Mouse (Mus musculus): ENCODE measurements around the gene Kcnip4.

The Kcnip4 gene

DNA sequence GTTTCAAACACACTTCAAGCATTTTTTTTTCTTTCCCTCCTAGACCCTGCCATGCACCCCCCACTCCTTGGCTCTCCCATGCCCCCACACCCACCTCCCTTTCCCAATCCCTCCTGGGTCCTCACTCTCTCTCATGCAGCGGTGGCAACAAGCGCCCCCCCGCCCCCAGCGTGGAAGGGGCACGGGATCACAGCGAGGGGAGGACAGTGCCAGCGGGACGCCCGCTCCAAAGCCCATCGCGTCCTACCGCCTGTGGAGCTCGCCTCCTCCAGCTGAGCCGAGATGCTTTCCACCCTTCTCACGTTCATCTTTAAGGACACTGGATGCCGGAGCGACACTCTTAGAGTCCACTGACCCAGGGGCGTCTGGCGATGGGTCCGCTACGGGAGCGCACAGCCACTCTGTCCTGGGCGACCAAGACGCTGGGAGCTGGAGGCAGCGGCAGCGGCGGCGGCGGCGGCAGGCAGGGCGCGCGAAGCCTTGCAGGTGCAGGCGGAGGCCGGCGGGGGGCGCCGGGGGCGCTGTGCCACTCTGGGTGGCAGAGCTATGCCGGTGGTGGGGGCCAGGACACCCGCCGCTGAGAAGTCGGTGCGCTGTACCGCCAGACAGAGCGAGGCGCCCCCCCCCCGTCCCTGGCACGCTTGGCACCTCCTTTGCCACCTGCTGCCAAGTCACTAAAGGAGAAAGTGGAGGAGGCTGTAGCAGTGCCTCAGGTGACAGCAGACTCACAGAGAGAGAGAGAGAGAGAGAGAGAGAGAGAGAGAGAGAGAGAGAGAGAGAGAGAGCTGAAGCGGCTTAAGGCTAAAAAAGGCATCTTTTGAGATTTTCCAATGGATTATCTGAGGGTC, at the start of gene Kcnip4:
TSS of gene Kcnip4 (minus strand) at position 514 of the 848 bp plus-strand sequence.
- DNase-seq (ENCODE audit: low spot score) = peak; percentile 56

DNA sequence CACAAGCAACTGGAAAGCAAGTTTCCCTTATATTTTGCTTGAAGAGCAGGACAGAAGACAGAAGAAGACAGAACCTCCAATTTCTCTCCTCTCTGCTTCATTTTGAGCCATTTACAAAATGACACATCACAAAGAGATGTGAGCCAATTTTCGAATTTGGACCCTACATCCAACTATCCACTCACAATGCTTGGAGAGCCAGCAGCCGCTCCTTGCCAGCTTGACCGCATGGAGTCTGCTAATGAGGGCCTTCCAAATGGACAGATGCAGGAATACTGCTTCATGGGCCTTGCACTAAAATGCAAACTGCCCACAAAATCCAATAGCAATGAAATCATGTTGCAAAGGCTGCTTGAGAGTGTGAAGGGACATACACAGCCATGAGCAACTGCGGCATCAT, 47.2 kb upstream of the Kcnip4 start:
- DNase-seq (ENCODE audit: low spot score) = no peak

DNA sequence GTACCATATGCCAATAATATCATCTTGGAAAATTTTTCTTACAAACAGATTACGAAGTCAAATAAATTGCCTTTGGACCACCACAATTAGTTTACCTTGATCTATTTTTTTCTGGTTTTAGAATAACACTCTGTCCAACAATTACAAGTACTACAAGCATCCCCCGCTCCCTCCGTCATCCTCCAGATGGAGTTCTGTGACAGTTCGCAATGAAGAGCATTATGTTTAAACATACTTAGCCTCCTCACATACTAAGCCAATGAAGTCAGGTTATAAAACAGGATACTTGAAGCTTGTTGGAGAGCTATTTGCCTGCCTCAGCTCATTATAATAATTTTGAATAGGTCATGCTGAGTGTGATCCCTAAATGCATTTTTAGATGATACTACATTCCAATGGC, 39.0 kb upstream of the Kcnip4 start:
- DNase-seq (ENCODE audit: low spot score) = no peak

DNA sequence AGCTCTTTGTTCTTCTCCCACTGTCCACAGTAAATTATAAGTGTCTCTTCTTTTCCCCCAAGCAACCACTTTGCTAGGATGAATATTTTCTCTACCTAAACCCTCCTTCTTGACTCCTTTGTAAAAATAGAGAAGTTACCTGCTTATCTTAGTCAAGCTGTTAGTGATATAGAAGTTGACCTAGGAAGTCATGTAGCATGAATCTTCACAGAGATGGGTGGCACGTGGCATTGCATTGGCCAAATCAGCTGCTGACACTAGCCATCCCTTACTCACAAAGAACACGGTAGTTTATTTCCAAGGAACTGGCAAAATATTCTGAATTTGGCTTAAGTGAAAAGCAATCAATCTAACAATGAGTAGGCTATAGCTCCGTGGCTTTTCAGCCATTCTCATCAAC, 32.7 kb upstream of the Kcnip4 start:
- DNase-seq (ENCODE audit: low spot score) = no peak

DNA sequence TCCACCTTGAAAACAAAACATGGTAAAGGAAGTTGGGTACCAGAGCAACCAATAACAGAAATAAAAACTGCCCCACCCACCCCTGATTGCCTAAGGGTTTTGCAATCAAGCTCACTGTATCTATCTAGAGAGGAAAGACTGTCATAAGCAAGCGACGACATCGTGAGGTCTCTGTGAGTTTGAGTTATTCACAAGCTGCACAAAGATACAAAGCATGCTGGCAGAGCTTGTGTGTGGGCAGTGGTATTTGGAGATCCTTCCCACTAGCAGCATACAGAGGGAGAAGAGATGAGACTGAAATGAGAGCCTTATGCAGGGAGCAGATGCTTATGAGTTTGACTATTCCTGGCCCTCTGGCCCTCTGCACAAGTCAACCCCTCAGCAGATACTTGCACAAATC, 23.2 kb upstream of the Kcnip4 start:
- no peak for DNase-seq (ENCODE audit: low spot score)

DNA sequence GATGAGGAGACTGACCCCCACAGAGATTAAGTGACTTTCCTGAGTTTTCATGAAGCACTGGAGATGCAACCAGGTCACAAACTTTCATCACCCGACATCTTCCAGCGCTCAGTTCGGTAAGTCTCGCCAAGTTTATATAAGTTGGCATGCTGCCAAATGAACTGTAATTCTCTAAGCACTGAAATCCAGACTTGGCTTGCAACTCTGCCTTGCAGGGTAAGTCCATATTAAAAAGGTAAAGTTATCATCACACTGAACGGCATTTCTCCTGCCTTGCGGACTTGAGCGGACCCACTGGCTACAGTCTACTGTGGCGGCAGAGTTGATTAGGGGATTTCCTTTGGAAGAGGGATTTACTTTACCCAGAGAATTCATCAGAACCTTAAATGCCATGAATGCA, 4.7 kb upstream of the Kcnip4 start:
- DNase-seq (ENCODE audit: low spot score) = no peak

DNA sequence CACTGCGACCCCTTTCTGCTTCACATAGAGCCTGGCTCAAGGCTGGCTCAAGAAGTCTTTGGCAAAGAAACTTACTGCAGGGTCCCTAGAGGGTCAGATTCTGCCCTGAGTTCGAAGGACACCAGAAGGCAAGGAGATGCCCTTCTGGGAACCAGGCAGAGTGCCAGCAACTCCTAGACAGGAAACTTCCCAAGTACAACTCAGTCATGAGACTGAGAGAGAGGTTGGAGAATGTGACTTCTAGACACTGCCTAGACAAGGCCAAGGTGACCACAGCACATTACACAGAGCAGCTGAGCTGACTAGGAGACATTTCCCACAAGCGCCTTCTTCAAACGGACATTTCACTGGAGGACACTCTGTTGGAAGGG, 520 bp upstream of the Kcnip4 start:
- peak; percentile 7 for DNase-seq (ENCODE audit: low spot score)

DNA sequence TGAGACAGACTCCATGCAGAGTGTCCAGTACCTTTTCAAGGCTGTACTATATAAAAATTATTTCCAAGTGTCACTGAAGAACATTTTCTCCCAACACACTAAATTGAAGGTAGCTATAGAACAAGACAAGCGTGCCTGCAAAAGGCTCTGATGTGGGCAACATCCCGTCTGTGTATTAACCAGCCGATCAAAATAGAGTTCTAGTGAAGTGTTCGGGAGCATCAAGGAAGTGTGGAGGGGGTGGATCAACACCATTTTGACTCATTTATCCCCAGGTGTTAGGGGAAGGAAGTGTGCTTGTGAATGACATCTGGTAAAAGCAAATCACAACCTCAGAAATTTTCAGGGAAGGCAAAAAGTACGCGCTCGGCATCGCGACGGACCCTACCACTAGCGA, 712 bp downstream of the Kcnip4 start:
- peak; percentile 25 for DNase-seq (ENCODE audit: low spot score)

DNA sequence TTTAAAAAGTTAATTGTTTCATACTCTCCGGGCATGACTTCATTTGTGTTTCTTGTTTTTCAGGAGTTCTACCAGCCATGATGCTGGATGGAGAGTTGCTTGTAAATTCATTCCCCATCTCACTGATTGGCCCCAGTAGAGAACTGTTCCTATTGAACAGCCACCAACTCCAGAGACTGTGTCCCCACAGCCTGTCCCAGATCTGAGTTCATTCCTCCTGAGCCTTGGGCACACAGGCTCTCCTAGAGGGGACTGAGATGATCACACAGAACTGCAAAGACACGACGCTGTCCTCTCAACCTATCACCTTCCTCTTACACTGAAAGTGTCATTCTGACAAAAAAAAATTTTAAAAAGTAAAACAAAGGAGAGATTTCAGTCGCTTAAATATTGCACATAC, 1.7 kb downstream of the Kcnip4 start:
- DNase-seq (ENCODE audit: low spot score) = no peak

DNA sequence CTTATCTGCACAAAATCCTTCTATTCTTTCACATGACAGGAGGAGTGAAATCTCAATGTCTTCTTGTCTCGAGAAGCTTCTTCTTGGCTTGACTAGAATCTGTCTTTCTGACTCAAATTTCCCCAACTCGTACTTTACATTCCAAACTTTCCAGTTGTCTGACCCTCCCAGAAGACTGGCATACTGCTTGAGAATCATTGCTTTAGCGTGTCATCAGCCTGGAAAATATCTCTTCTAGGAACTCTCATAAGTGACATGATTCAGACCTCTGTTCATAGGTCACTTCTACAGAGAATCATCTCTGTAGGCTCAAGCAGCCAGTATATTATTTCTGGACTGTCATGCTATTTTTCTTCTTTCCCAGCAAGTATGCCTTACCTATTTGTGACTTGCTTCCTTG, 26.0 kb downstream of the Kcnip4 start:
- no peak for DNase-seq (ENCODE audit: low spot score)

DNA sequence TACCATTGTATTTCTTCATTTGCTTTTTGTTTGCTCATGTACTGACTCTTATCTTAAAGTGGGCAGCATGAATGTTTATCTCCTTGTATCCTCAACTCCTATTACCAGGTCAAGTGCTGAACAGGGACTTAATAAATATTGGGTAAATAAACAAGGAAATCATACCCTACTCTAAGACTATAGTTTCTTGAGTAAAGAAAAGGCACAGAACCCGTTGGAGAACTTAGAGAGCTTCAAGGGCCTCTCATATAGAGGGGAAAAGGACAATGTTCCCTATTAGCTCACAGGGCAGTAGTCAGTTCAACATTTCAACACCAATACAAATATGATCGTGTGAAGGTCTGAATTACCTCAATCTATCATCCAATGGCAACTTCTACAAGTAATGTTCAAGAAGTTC, 37.4 kb downstream of the Kcnip4 start:
- DNase-seq (ENCODE audit: low spot score) = no peak

DNA sequence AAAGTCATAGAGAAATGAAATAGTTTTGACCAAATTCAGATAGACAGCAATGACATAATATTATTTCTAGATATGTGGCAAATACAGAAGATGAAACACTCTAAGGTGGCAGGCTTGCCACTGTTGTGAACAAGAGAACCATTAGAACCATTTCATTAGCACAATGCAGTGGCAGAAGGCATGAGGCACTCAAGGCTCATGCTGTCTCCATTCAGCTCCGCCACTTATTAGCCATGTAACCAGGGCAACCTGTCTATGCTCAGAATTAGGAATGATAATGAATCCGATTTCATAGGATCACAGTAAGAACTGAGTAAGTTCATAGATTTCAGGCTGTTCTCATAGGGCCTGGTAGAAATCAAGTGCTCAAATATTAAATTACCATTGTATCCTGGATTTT, 54.0 kb downstream of the Kcnip4 start:
- no peak for DNase-seq (ENCODE audit: low spot score)

DNA sequence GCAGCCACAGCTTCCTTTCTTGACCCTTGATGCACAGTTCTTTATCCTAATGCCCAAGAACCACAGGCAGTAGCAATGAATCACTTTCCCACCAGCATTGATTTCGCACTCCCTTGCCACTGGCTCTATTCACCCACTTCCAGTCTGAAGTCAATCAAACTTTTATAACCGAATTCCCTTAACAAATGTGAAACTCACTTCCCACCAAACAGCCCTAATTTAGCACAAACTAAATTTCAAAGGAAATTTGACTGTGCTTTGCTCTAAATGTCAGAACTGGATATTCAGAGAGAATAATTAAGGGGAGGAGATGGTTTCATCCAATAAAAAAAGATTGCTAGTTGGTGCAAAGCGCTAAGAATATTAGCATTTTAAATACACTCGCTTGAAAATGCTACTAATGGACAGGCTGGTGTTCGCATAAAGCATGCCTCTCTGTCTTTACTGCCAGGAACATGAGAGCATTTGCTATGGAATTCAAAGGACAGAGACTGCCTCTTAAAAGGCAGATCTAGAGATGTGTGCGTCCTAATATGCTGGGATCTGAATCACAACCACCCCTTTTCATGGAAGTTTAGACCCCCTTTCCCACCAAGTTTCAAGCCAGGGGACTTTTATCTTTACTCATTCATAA, 63.9 kb downstream of the Kcnip4 start:
- DNase-seq (ENCODE audit: low spot score) = no peak

DNA sequence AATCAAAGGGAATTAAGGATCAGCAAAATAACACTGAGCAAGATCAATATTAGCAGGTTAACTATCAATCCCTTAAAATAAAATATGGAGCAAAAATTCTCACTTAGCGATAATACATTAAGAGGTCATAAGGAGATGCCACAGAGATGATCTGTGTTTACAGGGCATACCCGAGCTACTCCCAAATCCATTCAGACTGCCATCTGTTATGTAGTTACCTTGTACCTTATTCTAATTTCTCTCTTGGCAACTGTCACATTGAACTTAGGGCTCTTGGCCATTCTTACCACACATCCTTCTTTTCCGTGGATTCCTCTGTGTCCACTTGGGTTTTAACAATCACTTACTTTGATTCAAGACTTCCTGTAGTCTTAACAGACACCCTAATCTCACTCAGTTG, 71.6 kb downstream of the Kcnip4 start:
- no peak for DNase-seq (ENCODE audit: low spot score)

DNA sequence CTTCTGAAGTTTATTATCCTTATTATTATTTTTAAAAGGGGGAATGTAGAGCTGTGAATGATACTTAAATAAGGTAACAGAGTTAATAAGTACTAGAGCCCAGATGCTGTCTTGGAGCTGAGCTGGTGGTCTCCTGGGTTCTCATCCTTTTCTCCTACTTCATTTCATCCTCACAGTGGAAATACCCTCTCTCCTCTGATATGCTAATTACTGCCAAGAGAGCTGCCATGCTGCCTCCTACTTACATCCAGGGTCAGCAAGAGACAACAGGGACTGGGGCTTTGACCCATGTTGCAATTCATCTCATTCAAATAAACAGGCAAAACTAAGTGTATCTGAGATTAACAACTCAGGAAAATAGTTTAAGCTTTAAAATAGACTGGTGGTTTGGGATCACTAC, 73.4 kb downstream of the Kcnip4 start:
- DNase-seq (ENCODE audit: low spot score) = no peak

DNA sequence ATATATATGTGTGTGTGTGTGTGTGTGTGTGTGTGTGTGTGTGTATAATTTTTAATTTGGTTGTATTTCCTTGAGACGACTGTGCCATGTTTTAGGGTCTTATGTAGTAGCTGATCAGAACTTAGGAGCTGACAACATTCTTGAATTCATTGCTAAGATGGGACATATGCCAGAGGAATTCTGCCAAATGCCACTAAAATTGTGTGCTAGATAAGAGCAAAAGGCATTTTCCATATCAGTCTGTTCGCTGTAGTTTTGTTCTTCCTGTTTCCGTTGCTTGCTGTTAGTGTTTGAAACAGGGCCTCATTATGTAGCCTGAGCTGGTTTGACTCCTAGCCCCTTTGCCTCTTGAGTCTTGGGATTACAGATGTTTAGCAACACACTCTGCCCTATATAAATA, 73.8 kb downstream of the Kcnip4 start:
- DNase-seq (ENCODE audit: low spot score) = no peak

DNA sequence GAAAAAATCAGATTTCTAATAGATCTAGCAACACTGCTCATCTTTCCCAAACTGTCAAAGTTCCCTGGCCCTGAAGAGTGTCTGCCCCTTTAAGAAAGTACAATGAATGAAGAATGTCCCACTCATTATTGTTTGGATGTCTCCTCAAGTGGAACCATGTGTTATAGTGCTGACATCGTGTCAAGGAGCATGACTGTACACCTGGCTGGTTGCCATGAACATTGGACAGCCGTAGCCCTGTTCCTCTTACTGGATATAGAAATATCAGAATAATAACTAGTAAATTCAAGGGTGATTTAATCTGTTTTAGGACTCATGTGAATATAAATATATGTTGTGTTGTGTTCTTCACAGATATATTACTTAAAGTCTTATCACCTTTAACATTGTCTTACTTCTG, 87.5 kb downstream of the Kcnip4 start:
- DNase-seq (ENCODE audit: low spot score) = no peak

DNA sequence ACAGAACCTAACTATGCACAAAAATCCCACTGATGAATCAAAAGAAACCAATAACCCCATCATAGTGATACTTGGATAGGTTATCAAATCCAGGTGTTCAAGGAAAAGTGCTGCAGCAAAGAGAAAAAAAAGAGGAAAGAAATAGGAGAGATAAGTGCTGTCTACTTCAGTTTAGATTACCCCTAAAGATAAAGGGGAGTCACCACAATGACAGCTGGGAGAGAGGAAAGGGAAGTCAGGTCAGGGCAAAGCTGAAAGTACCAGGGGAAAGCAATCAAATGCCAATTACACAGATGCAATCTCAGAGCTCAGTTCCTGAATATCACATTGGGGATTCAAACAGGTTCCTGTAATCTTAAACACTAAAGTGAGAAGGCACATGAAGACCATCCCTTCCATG, 97.0 kb downstream of the Kcnip4 start:
- DNase-seq (ENCODE audit: low spot score) = no peak

DNA sequence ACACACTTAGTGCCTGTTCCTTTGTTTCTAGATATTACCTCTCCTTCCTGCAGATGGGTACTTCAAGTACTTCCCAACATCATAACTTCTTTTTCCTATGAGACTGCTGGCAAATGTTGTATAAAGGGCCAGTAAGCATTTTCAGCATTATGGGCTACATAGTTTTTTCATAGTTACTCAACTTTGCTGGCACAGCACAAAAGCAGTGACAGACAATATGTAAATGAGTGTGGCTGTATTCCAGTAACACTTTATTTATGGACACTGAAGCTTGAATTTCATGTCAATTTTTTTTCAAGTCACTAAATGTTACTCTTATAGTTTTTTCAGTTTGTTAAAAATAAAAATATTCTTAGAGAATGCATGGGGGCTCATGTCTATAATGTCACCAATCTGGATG, 105.0 kb downstream of the Kcnip4 start:
- no peak for DNase-seq (ENCODE audit: low spot score)

DNA sequence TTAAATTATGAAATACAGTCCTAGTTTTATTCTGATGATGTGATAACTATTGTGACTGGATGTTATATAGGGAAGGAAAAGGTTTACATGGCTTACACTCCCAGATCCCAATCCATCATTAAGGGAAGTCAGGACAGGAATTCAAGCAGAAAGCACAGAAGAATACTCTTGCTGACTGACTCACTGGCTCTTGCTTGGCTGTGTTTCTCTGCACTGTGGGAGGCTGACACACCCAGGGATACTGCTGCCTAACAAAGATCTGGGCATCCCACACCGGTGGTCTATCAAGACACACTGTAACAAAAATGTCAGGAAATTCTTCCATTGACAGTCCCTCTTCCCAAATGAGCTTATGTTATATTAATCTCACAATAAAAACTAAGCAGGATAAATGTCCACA, 116.4 kb downstream of the Kcnip4 start:
- no peak for DNase-seq (ENCODE audit: low spot score)

DNA sequence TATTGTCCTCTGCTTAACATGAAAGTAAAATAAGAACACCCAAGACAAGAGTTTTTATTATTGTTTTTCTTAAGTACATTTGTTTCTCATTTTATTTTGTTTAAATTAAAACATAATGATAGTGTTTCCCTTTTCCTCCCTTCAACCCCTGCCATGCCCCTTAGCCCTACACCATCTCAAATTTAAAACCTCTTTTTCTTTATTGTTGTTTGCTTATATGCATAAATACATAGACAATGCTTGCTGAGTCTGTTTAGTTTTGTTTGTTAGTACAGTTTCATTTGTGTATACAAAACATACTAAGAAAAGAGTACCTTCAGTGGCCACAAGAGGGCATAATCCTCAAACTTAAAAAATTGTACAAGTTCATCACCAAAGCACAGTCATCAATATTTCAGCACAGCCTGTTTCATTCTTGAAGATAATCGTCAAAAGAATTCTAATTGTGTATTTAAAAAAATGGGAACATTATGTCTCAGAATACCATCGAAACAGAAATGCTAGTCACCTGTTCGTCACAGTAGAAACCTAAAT, 154.1 kb downstream of the Kcnip4 start:
- peak; percentile 77 for DNase-seq (ENCODE audit: low spot score)

DNA sequence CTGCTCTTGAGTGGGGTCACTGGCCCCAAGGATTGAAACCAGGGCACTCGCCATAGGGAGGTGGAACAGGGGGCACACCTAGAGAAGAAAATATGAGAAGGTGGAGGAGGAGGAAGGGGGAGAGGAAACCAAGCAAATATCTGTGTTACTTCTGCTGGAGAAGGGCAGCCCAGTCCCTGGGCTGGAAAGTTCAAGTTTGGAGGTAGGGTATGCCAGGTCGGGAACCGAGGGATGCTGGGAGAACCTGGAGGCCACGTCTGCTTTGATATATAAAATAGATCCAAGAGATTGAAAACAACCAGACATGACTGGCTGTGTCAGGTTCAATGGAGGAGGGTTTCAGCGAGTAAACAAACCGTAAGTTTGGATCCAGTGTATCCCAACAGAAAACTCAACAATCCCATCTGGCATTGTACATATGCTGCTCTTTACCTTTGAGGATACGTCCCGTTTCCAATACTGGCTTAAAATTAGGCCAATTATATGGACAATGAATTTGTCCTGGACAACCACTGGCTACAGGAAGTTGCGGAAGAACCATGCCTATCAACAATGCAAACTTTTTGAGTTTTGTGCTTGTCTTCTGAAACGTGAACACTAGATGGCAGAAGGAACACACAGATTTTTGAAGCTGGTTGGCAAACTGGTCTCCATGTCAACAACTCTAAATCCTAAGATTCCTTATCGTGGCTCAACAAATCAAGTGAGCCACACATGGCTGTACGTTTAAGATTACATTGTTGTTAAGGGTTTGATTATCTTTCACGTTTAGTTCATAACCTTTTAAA, 155.9 kb downstream of the Kcnip4 start:
- peak; percentile 78 for DNase-seq (ENCODE audit: low spot score)

DNA sequence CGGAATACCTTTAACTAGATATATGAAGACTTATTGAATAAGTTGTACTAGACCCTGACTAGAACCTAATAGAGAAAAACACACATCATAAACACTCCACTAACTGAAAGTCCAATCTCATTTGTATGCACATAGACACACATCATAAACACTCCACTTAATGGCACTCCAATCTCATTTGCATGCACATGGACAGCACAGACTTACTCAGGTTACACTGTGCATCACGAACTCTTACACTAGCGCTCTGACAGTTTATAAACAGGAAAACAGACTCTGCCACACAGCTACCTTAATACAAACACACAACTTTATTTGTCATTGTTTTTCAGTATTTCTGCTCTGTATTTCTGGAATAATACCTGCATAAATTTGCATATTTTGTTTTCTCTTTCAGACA, 168.3 kb downstream of the Kcnip4 start:
- DNase-seq (ENCODE audit: low spot score) = no peak

All from embryo, embryonic 10.5 days (tissue).